Mouse (Mus musculus) urinary bladder, postnatal 10 days (tissue): ENCODE data around the gene Rarb.

ENCODE experiments used
- DNase-seq: peaks from one replicate; pipeline ENCODE4 v3.0.0; 2022; ENCODE audit warnings: low spot score

Rarb gene

GRCm38 (mm10) chr14:16528631-16529030 is 290.3 kb downstream of the Rarb start:
- no peak for DNase-seq

GRCm38 (mm10) chr14:16526120-16526519 is 292.8 kb downstream of the Rarb start:
- DNase-seq: no peak

- DNase-seq: no peak
Observed at GRCm38 (mm10) chr14:16525137-16525924, 293.6 kb downstream of the Rarb start.

GRCm38 (mm10) chr14:16522852-16523251 is 296.1 kb downstream of the Rarb start:
- DNase-seq: no peak

- DNase-seq: no peak
Observed at GRCm38 (mm10) chr14:16519588-16520167, 299.3 kb downstream of the Rarb start.

- DNase-seq: no peak
Observed at GRCm38 (mm10) chr14:16517958-16518357, 301.0 kb downstream of the Rarb start.

- DNase-seq: no peak
Observed at GRCm38 (mm10) chr14:16515731-16516130, 303.2 kb downstream of the Rarb start.

GRCm38 (mm10) chr14:16510574-16510973 is 308.4 kb downstream of the Rarb start:
- DNase-seq: no peak

GRCm38 (mm10) chr14:16509825-16510224 is 309.1 kb downstream of the Rarb start:
- no peak for DNase-seq

GRCm38 (mm10) chr14:16508760-16509159 is 310.2 kb downstream of the Rarb start:
- DNase-seq: no peak

- no peak for DNase-seq
Observed at GRCm38 (mm10) chr14:16497226-16497661, 321.7 kb downstream of the Rarb start.

GRCm38 (mm10) chr14:16483656-16484380 is 335.1 kb downstream of the Rarb start:
- no peak for DNase-seq

GRCm38 (mm10) chr14:16480621-16481020 is 338.3 kb downstream of the Rarb start:
- no peak for DNase-seq

GRCm38 (mm10) chr14:16479521-16479920 is 339.4 kb downstream of the Rarb start:
- DNase-seq: no peak

- DNase-seq: no peak
Observed at GRCm38 (mm10) chr14:16478606-16479323, 340.2 kb downstream of the Rarb start.

- no peak for DNase-seq
Observed at GRCm38 (mm10) chr14:16448269-16448987, 370.5 kb downstream of the Rarb start.

- no peak for DNase-seq
Observed at GRCm38 (mm10) chr14:16447587-16447986, 371.4 kb downstream of the Rarb start.

- DNase-seq: no peak
Observed at GRCm38 (mm10) chr14:16444859-16445258, 374.1 kb downstream of the Rarb start.

GRCm38 (mm10) chr14:16439385-16440126 is 379.4 kb downstream of the Rarb start:
- DNase-seq: no peak

- DNase-seq: no peak
Observed at GRCm38 (mm10) chr14:16437386-16437785, 381.6 kb downstream of the Rarb start.
